Mouse (Mus musculus) left cerebral cortex, adult 8-10 months (tissue): ENCODE data around the gene Anks6. TPM values are rescaled to one million over a fixed set of nuclear protein-coding genes. Genes with fewer than 3 reads are reported as not detected.

Source experiments
- DNase-seq, 2 experiments: peaks; one replicate each; pipeline ENCODE4 v3.0.0; 2022; ENCODE audit warnings: low spot score in 2 of 2
- total RNA-seq, 4 experiments: library from RNA; stranded (reverse); gene quantifications; 2 replicates each; pipeline ENCODE4 v1.2.4; 2022

Gene Anks6
- total RNA-seq: 10 to 100 TPM; 17.8 to 21.7 (median 19.7) TPM

- peak; percentile 66 to 72 for DNase-seq
Measured at GRCm38 (mm10) chr4:47056791-47057509, at the start of gene Anks6. Gene Anks6 (minus strand): TSS chr4:47057427.

GRCm38 (mm10) chr4:47103561-47103960 lies 46.3 kb upstream of the Anks6 start:
- no peak for DNase-seq

- DNase-seq: no peak
Measured at GRCm38 (mm10) chr4:47093647-47094046, 36.4 kb upstream of the Anks6 start.

- no peak for DNase-seq
Measured at GRCm38 (mm10) chr4:47093161-47093560, 35.9 kb upstream of the Anks6 start.

- DNase-seq: no peak
Measured at GRCm38 (mm10) chr4:47092387-47093021, 35.3 kb upstream of the Anks6 start.

GRCm38 (mm10) chr4:47091493-47092386 lies 34.5 kb upstream of the Anks6 start, which contains the start of gene Galnt12:
Gene Galnt12 (plus strand): TSS chr4:47091909.
- DNase-seq: peak; percentile 22 to 33

- no peak for DNase-seq
Measured at GRCm38 (mm10) chr4:47088671-47089070, 31.4 kb upstream of the Anks6 start.

- DNase-seq: no peak
Measured at GRCm38 (mm10) chr4:47083824-47084223, 26.6 kb upstream of the Anks6 start.

GRCm38 (mm10) chr4:47080647-47081010 lies 23.4 kb upstream of the Anks6 start:
- DNase-seq: no peak

- no peak for DNase-seq
Measured at GRCm38 (mm10) chr4:47079997-47080646, 22.9 kb upstream of the Anks6 start.

- DNase-seq: no peak
Measured at GRCm38 (mm10) chr4:47075054-47075453, 17.8 kb upstream of the Anks6 start.

GRCm38 (mm10) chr4:47060900-47061299 lies 3.7 kb upstream of the Anks6 start:
- no peak for DNase-seq

GRCm38 (mm10) chr4:47057510-47058325 lies 491 bp upstream of the Anks6 start:
- DNase-seq: no peak

GRCm38 (mm10) chr4:47055570-47056080 lies 1.6 kb downstream of the Anks6 start:
- no peak for DNase-seq

- peak in 1 of 2 experiments; percentile 6 for DNase-seq
Measured at GRCm38 (mm10) chr4:47055170-47055569, 2.1 kb downstream of the Anks6 start.

- DNase-seq: peak in 1 of 2 experiments; percentile 6
Measured at GRCm38 (mm10) chr4:47051905-47052304, 5.3 kb downstream of the Anks6 start.

GRCm38 (mm10) chr4:47050642-47051381 lies 6.4 kb downstream of the Anks6 start:
- DNase-seq: peak in 1 of 2 experiments; percentile 12

- DNase-seq: peak; percentile 75 to 93
Measured at GRCm38 (mm10) chr4:47050167-47050566, 7.1 kb downstream of the Anks6 start.

GRCm38 (mm10) chr4:47049216-47049615 lies 8.0 kb downstream of the Anks6 start:
- peak in 1 of 2 experiments; percentile 15 for DNase-seq
